Mouse (Mus musculus) c-Kit-positive CD71-positive TER-119-negative erythroid progenitor cells, embryonic 14.5 days (primary cell): ENCODE measurements around the gene Tab1.

Experiments used
- DNase-seq: peaks from one replicate; pipeline ENCODE4 v3.0.0-alpha.2; 2013; ENCODE audit warnings: low read depth

The Tab1 gene

GRCm38 (mm10) chr15:80163274-80163673 lies 30.3 kb downstream of the Tab1 start:
- no peak for DNase-seq

GRCm38 (mm10) chr15:80163716-80164115 lies 30.8 kb downstream of the Tab1 start:
- no peak for DNase-seq

- DNase-seq: no peak
Measured at GRCm38 (mm10) chr15:80165396-80165795, 32.5 kb downstream of the Tab1 start.

- DNase-seq: no peak
Measured at GRCm38 (mm10) chr15:80169484-80169883, 36.6 kb downstream of the Tab1 start.

GRCm38 (mm10) chr15:80170357-80170756 lies 37.4 kb downstream of the Tab1 start:
- no peak for DNase-seq

- no peak for DNase-seq
Measured at GRCm38 (mm10) chr15:80171286-80171685, 38.4 kb downstream of the Tab1 start.

- DNase-seq: no peak
Measured at GRCm38 (mm10) chr15:80171791-80172190, 38.9 kb downstream of the Tab1 start.

GRCm38 (mm10) chr15:80173001-80173771 lies 40.3 kb downstream of the Tab1 start, which contains the start of gene Mgat3:
Mgat3 (plus strand) TSS chr15:80173721.
- no peak for DNase-seq

GRCm38 (mm10) chr15:80173781-80174597 lies 41.1 kb downstream of the Tab1 start:
- no peak for DNase-seq

GRCm38 (mm10) chr15:80174598-80174875 lies 41.6 kb downstream of the Tab1 start:
- DNase-seq: no peak

GRCm38 (mm10) chr15:80175316-80175715 lies 42.4 kb downstream of the Tab1 start:
- no peak for DNase-seq

- no peak for DNase-seq
Measured at GRCm38 (mm10) chr15:80175756-80176155, 42.8 kb downstream of the Tab1 start.

GRCm38 (mm10) chr15:80181561-80181960 lies 48.6 kb downstream of the Tab1 start:
- no peak for DNase-seq

GRCm38 (mm10) chr15:80182072-80182700 lies 49.3 kb downstream of the Tab1 start:
- peak; percentile 33 for DNase-seq

- no peak for DNase-seq
Measured at GRCm38 (mm10) chr15:80188927-80189326, 56.0 kb downstream of the Tab1 start.

GRCm38 (mm10) chr15:80190075-80190474 lies 57.1 kb downstream of the Tab1 start:
- no peak for DNase-seq

GRCm38 (mm10) chr15:80191585-80192245 lies 58.8 kb downstream of the Tab1 start:
- no peak for DNase-seq

- no peak for DNase-seq
Measured at GRCm38 (mm10) chr15:80192246-80192585, 59.3 kb downstream of the Tab1 start.

GRCm38 (mm10) chr15:80192847-80193246 lies 59.9 kb downstream of the Tab1 start:
- DNase-seq: no peak

GRCm38 (mm10) chr15:80199556-80199955 lies 66.6 kb downstream of the Tab1 start:
- no peak for DNase-seq

GRCm38 (mm10) chr15:80202111-80202775 lies 69.3 kb downstream of the Tab1 start:
- no peak for DNase-seq

GRCm38 (mm10) chr15:80203406-80203805 lies 70.5 kb downstream of the Tab1 start:
- peak; percentile 45 for DNase-seq
